ENCODE assay signal across 8 mouse cellular contexts in the genomic region with DNA sequence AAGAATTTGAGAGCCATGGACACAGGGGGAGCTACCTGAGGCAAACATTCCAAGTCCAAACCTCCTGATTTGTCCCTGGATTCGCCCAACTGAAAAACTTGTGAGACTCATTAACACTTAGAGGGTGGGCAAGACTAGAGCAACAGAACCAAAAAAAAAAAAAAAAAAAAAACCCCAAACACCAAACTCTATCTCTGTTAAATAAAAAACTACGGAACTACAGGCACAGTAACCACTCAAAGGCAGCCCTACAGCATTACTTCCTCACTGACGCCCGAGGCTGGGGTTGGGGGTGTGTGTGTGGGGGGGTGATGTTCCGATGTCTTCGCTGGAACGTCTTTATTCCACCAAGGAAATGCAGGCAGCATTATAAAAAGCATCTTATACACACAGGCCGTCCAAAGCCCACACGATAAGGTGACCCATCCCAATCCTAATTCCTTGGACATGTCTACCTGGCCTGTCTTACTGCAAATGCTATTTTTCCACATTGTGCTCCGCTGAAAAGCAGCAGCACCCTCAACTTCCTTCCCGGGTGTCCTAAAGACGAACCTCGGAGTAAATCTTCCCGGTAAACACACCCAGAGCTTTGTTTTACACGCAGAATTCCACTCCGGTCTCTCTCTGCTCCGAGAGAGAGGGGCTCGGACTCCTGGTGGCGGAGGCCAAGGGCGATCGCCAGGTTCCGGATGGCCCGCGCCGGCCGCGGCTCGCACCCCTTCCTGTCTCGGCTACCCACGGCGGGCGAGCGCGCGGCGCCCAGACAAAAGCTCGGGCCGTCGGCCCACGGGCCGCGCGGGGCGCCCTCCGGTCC. TPM values are rescaled to one million over a fixed set of nuclear protein-coding genes. Genes with fewer than 3 reads are reported as not detected.
DNase-seq lines count a peak whose midpoint lies in the region; ATAC-seq lines count a peak whose summit lies in the region.

No protein-coding gene starts in this region.

- no peaks in the 10 kb centered on the region for H3K36me3 ChIP-seq in forebrain, embryonic 11.5 days (ENCODE audit: control insufficient read depth, insufficient read depth, low read length)
- H3K36me3 ChIP-seq in intestine, embryonic 15.5 days = no peaks in the 10 kb centered on the region
- no peaks in the 10 kb centered on the region for H3K36me3 ChIP-seq in stomach, embryonic 14.5 days (ENCODE audit: control insufficient read depth, insufficient read depth, low read length)

- peak overlapping the region; percentile 92 for H3K9ac ChIP-seq in forebrain, embryonic 11.5 days (ENCODE audit: low read length)
- peak overlapping the region; percentile 87 for H3K9ac ChIP-seq in intestine, embryonic 15.5 days
- peak overlapping the region; percentile 87 for H3K9ac ChIP-seq in stomach, embryonic 14.5 days (replicated peaks; ENCODE audit: low read depth, low read length)

- peaks cover 11% of the 10 kb centered on the region for H3K4me1 ChIP-seq in forebrain, embryonic 11.5 days (replicated peaks; ENCODE audit: control insufficient read depth, insufficient read depth, low read length)
- H3K4me1 ChIP-seq in intestine, embryonic 15.5 days (replicated peaks) = peaks cover 9% of the 10 kb centered on the region; the same call in 1 of the 2 replicates
- peaks cover 16% of the 10 kb centered on the region for H3K4me1 ChIP-seq in stomach, embryonic 14.5 days (ENCODE audit: control insufficient read depth, insufficient read depth, low read length)

- DNase-seq in gastrocnemius, postnatal 10 days = peak; percentile 44
- DNase-seq in gastrocnemius, adult 8-10 months (ENCODE audit: low spot score in 2 of 2) = no peak
- DNase-seq in Muller cell, postnatal 12 days (ENCODE audit: inconsistent ontology term) = peak; percentile 30
- DNase-seq in forebrain, embryonic 11.5 days (ENCODE audit: low spot score) = peak; percentile 71
- DNase-seq in lung, postnatal 4 days = peak; percentile 48 to 55
- DNase-seq in left cerebral cortex, postnatal 14 days (ENCODE audit: low spot score in 2 of 2) = no peak

- H3K27ac ChIP-seq in forebrain, embryonic 11.5 days (ENCODE audit: low read depth, low read length) = peak overlapping the region; percentile 83; the same call in 1 of the 2 replicates
- peak overlapping the region; percentile 95 for H3K27ac ChIP-seq in intestine, embryonic 15.5 days
- peak overlapping the region; percentile 89 for H3K27ac ChIP-seq in stomach, embryonic 14.5 days (ENCODE audit: low read length)

- H3K9me3 ChIP-seq in forebrain, embryonic 11.5 days (ENCODE audit: control insufficient read depth, low read length) = no peaks in the 10 kb centered on the region
- no peaks in the 10 kb centered on the region for H3K9me3 ChIP-seq in intestine, embryonic 15.5 days
- no peaks in the 10 kb centered on the region for H3K9me3 ChIP-seq in stomach, embryonic 14.5 days (ENCODE audit: control insufficient read depth, low read depth, low read length)

- WGBS in forebrain, embryonic 11.5 days = 5% methylated on average over 45 of the region's 45 CpGs
- 1% methylated on average over 40 of the region's 45 CpGs for WGBS in intestine, embryonic 15.5 days
- WGBS in stomach, embryonic 14.5 days = 2% methylated on average over 43 of the region's 45 CpGs

- H3K27me3 ChIP-seq in forebrain, embryonic 11.5 days (ENCODE audit: control insufficient read depth, insufficient read depth, low read length) = no peaks in the 10 kb centered on the region
- H3K27me3 ChIP-seq in intestine, embryonic 15.5 days (replicated peaks) = no peaks in the 10 kb centered on the region
- no peaks in the 10 kb centered on the region for H3K27me3 ChIP-seq in stomach, embryonic 14.5 days (ENCODE audit: control insufficient read depth, insufficient read depth, low read length)

- ATAC-seq in forebrain, embryonic 11.5 days (replicated peaks; ENCODE audit: low FRiP score) = no peak
- ATAC-seq in intestine, embryonic 15.5 days = 0 out of 2 replicates have a peak, but pooled peaks have one; percentile 2
- no peak for ATAC-seq in stomach, embryonic 14.5 days (ENCODE audit: insufficient number of reproducible peaks, insufficient read depth, low FRiP score, low read depth)

- H3K4me3 ChIP-seq in forebrain, embryonic 11.5 days (ENCODE audit: low read depth, low read length) = peak overlapping the region; percentile 89
- peak overlapping the region; percentile 88 for H3K4me3 ChIP-seq in intestine, embryonic 15.5 days (replicated peaks)
- H3K4me3 ChIP-seq in stomach, embryonic 14.5 days (ENCODE audit: low read depth, low read length) = peak overlapping the region; percentile 86

- H3K4me2 ChIP-seq in forebrain, embryonic 11.5 days (ENCODE audit: low read depth, low read length, severe bottlenecking) = peak overlapping the region; percentile 84
- H3K4me2 ChIP-seq in intestine, embryonic 15.5 days (replicated peaks) = peak overlapping the region; percentile 92
- H3K4me2 ChIP-seq in stomach, embryonic 14.5 days (replicated peaks; ENCODE audit: low read depth, low read length) = peak overlapping the region; percentile 89

- intact Hi-C loops in left cerebral cortex, postnatal 14 days (cut with DNase I) = no loop called here

RNA-seq across cellular contexts. Expression of gene Rnf34, which starts 49.3 kb away (rescaled TPM):
- 10 to 100 TPM; 12.7 to 15.9 TPM for total RNA-seq in gastrocnemius, postnatal 10 days (2021)
- 10 to 100 TPM; 19.5 to 28.2 (median 20.1) TPM for total RNA-seq in gastrocnemius, adult 8-10 months (2022)
- polyA plus RNA-seq in forebrain, embryonic 11.5 days (2014; fragmentation: Nextera tagmentation; extraction: Ambion mirVana) = 51.1 and 53.2 TPM in 2 replicates
- polyA plus RNA-seq in intestine, embryonic 15.5 days (2015; fragmentation: Nextera tagmentation; extraction: Ambion mirVana) = 25.9 and 30.7 TPM in 2 replicates
- polyA plus RNA-seq in stomach, embryonic 14.5 days (2014; fragmentation: Nextera tagmentation; extraction: Ambion mirVana) = 35.8 and 44.6 TPM in 2 replicates
- 10 to 100 TPM; 44.6 to 53.8 TPM for total RNA-seq in left cerebral cortex, postnatal 14 days (2021)

Comparison
In these comparisons a context has a peak if more than half of its experiments do, and no peak if none do; other contexts are left out.
1. DNase-seq: peak in gastrocnemius, postnatal 10 days (single experiment), Muller cell, postnatal 12 days (single experiment), forebrain, embryonic 11.5 days (single experiment) and lung, postnatal 4 days (2 of 2); none in gastrocnemius, adult 8-10 months (0 of 2) and left cerebral cortex, postnatal 14 days (0 of 2).
2. Peak in every context shown above with its lines, with median percentiles within 50 percentile points of each other: H3K27ac ChIP-seq, H3K4me2 ChIP-seq, H3K4me3 ChIP-seq and H3K9ac ChIP-seq.